Mouse (Mus musculus) inflammation-experienced regulatory T-cells, adult 6 months (primary cell): ENCODE measurements at regions not wholly inside any gene's neighbourhood (a gene's known extent, or its start where the extent isn't known, plus 50 kb on each side); places are given as distances from the start of the nearest gene placed in this dataset.

Experiments
- ATAC-seq: one replicate; pipeline ENCODE4 v1.8.0; 2017

- no peak for ATAC-seq
Observed at GRCm38 (mm10) chr16:51457166-51457565, 573.9 kb upstream of the Cblb start.

- ATAC-seq = no peak
Observed at GRCm38 (mm10) chr16:51475690-51476089, 555.3 kb upstream of the Cblb start.

GRCm38 (mm10) chr16:51496096-51496495, 534.9 kb upstream of the Cblb start:
- ATAC-seq = no peak

- no peak for ATAC-seq
Observed at GRCm38 (mm10) chr16:51497777-51498176, 533.2 kb upstream of the Cblb start.

- no peak for ATAC-seq
Observed at GRCm38 (mm10) chr16:51517079-51517478, 513.9 kb upstream of the Cblb start.

- no peak for ATAC-seq
Observed at GRCm38 (mm10) chr16:51520762-51521161, 510.3 kb upstream of the Cblb start.

GRCm38 (mm10) chr16:51521317-51522092, 509.5 kb upstream of the Cblb start:
- no peak for ATAC-seq

- ATAC-seq = no peak
Observed at GRCm38 (mm10) chr16:51524023-51524422, 507.0 kb upstream of the Cblb start.

GRCm38 (mm10) chr16:51532496-51532895, 498.5 kb upstream of the Cblb start:
- no peak for ATAC-seq

GRCm38 (mm10) chr16:51543769-51544168, 487.3 kb upstream of the Cblb start:
- no peak for ATAC-seq

GRCm38 (mm10) chr16:51547032-51547431, 484.0 kb upstream of the Cblb start:
- no peak for ATAC-seq

GRCm38 (mm10) chr16:51562866-51563658, 468.0 kb upstream of the Cblb start:
- ATAC-seq = no peak

- ATAC-seq = no peak
Observed at GRCm38 (mm10) chr16:51564064-51564463, 467.0 kb upstream of the Cblb start.

- ATAC-seq = no peak
Observed at GRCm38 (mm10) chr16:51577915-51578593, 453.0 kb upstream of the Cblb start.

- no peak for ATAC-seq
Observed at GRCm38 (mm10) chr16:51580525-51580924, 450.5 kb upstream of the Cblb start.

- no peak for ATAC-seq
Observed at GRCm38 (mm10) chr16:51589924-51590397, 441.1 kb upstream of the Cblb start.

GRCm38 (mm10) chr16:51617579-51617978, 413.4 kb upstream of the Cblb start:
- no peak for ATAC-seq

GRCm38 (mm10) chr16:51646646-51647045, 384.4 kb upstream of the Cblb start:
- peak; percentile 56 for ATAC-seq

- no peak for ATAC-seq
Observed at GRCm38 (mm10) chr16:51650100-51650499, 380.9 kb upstream of the Cblb start.

GRCm38 (mm10) chr16:51650683-51651082, 380.3 kb upstream of the Cblb start:
- no peak for ATAC-seq

- ATAC-seq = no peak
Observed at GRCm38 (mm10) chr16:51661693-51662092, 369.3 kb upstream of the Cblb start.

GRCm38 (mm10) chr16:51664325-51664724, 366.7 kb upstream of the Cblb start:
- ATAC-seq = no peak

- peak; percentile 97 for ATAC-seq
Observed at GRCm38 (mm10) chr16:51675101-51675500, 355.9 kb upstream of the Cblb start.
